Mouse (Mus musculus) MEL (cell line): ENCODE measurements around the gene Cfap54. TPM values are rescaled to one million over a fixed set of nuclear protein-coding genes. Genes with fewer than 3 reads are reported as not detected.

Experiments used
- DNase-seq: peaks from one replicate; pipeline ENCODE4 v3.0.0; 2011; ENCODE audit warnings: low read depth, low spot score
- H3K27ac ChIP-seq: 2 replicates; pipeline ENCODE4 v1.5.1; 2012; ENCODE audit warnings: low read depth, mild to moderate bottlenecking, control low read depth, low read length, moderate library complexity; ENCODE audit not compliant: control insufficient read depth
- H3K27me3 ChIP-seq, 2 experiments: fragments of 150-350 bp in 1 of 2; sonication (generic) in 1 of 2; 2 replicates each; pipeline ENCODE4 v1.6.1; 2012; ENCODE audit warnings: low read length in 2 of 2, mild to moderate bottlenecking in 2 of 2, improper control_type of control experiment in 1 of 2, moderate library complexity in 1 of 2; ENCODE audit not compliant: insufficient read depth in 2 of 2, control insufficient read depth in 1 of 2
- H3K36me3 ChIP-seq, 2 experiments: 2 replicates each; pipeline ENCODE4 v1.6.1; 2012 to 2014; ENCODE audit warnings: low read length in 2 of 2, improper control_type of control experiment in 1 of 2, inconsistent platforms in 1 of 2, mild to moderate bottlenecking in 1 of 2; ENCODE audit not compliant: insufficient read depth in 2 of 2, control insufficient read depth in 1 of 2
- H3K4me1 ChIP-seq, 2 experiments: fragments of 150-350 bp in 1 of 2; sonication (generic) in 1 of 2; 2 replicates each; pipeline ENCODE4 v1.6.1; 2012; ENCODE audit warnings: low read length in 2 of 2, improper control_type of control experiment in 1 of 2, mild to moderate bottlenecking in 1 of 2; ENCODE audit not compliant: insufficient read depth in 2 of 2, control insufficient read depth in 1 of 2
- H3K4me3 ChIP-seq, 2 experiments: fragments of 150-350 bp in 1 of 2; sonication (generic) in 1 of 2; 2 replicates each; pipeline ENCODE4 v1.5.1; 2012; ENCODE audit warnings: low read depth in 2 of 2, low read length in 2 of 2, mild to moderate bottlenecking in 2 of 2, moderate library complexity in 2 of 2, control low read depth in 1 of 2, improper control_type of control experiment in 1 of 2; ENCODE audit not compliant: control insufficient read depth in 1 of 2, insufficient read depth in 1 of 2
- H3K79me2 ChIP-seq: 2 replicates; pipeline ENCODE4 v1.6.1; 2012; ENCODE audit warnings: mild to moderate bottlenecking, low read length, moderate library complexity; ENCODE audit not compliant: control insufficient read depth, poor library complexity, insufficient read depth
- H3K9ac ChIP-seq: 2 replicates; pipeline ENCODE4 v1.6.1; 2012; ENCODE audit warnings: low read depth, mild to moderate bottlenecking, control low read depth, low read length, moderate library complexity; ENCODE audit not compliant: control insufficient read depth, poor library complexity, severe bottlenecking
- H3K9me3 ChIP-seq: fragments of 150-350 bp; sonication (generic); replicated peaks from 2 replicates; pipeline ENCODE4 v1.6.1; 2012; ENCODE audit warnings: mild to moderate bottlenecking, low read length, improper control_type of control experiment, moderate library complexity; ENCODE audit not compliant: insufficient read depth
- CHD1 ChIP-seq: IDR thresholded peaks from 2 replicates; pipeline ENCODE4 v1.6.1; 2012; ENCODE audit warnings: low read depth, mild to moderate bottlenecking, inconsistent platforms, low read length, improper control_type of control experiment
- CHD2 ChIP-seq: IDR thresholded peaks from 2 replicates; pipeline ENCODE4 v1.6.1; 2011; ENCODE audit warnings: low read length, improper control_type of control experiment
- CTCF ChIP-seq, 3 experiments: IDR thresholded peaks in 2 of 3; conservative IDR thresholded peaks in 1 of 3; 2 replicates each; pipeline ENCODE4 v1.5.1; 2011 to 2012; ENCODE audit warnings: low read length in 3 of 3, low read depth in 2 of 3, mild to moderate bottlenecking in 2 of 3, improper control_type of control experiment in 1 of 3, inconsistent platforms in 1 of 3, mixed read lengths in 1 of 3, moderate library complexity in 1 of 3; ENCODE audit not compliant: control insufficient read depth in 1 of 3, insufficient read depth in 1 of 3, poor library complexity in 1 of 3, severe bottlenecking in 1 of 3
- E2F4 ChIP-seq: IDR thresholded peaks from 2 replicates; pipeline ENCODE4 v1.6.1; 2011; ENCODE audit warnings: low read depth, low read length, improper control_type of control experiment, borderline replicate concordance
- EP300 ChIP-seq, 2 experiments: IDR thresholded peaks; 2 replicates each; pipeline ENCODE4 v1.6.1; 2011; ENCODE audit warnings: improper control_type of control experiment in 2 of 2, low read length in 2 of 2, low read depth in 1 of 2, mild to moderate bottlenecking in 1 of 2
- ETS1 ChIP-seq: IDR thresholded peaks from 2 replicates; pipeline ENCODE4 v1.6.1; 2012; ENCODE audit warnings: low read depth, mild to moderate bottlenecking, inconsistent platforms, low read length, improper control_type of control experiment, moderate library complexity
- HCFC1 ChIP-seq: IDR thresholded peaks from 2 replicates; pipeline ENCODE4 v1.6.1; 2012; ENCODE audit warnings: low read depth, mild to moderate bottlenecking, inconsistent platforms, low read length, improper control_type of control experiment, moderate library complexity
- KAT2A ChIP-seq: conservative IDR thresholded peaks from 2 replicates; pipeline ENCODE4 v1.6.1; 2012; ENCODE audit warnings: low read depth, low read length, improper control_type of control experiment, inconsistent platforms
- MAFK ChIP-seq: IDR thresholded peaks from 2 replicates; pipeline ENCODE4 v1.6.1; 2011; ENCODE audit warnings: low read depth, mild to moderate bottlenecking, low read length, improper control_type of control experiment, borderline replicate concordance
- MAX ChIP-seq: IDR thresholded peaks from 2 replicates; pipeline ENCODE4 v1.6.1; 2011; ENCODE audit warnings: low read length, improper control_type of control experiment
- MAZ ChIP-seq: IDR thresholded peaks from 2 replicates; pipeline ENCODE4 v1.6.1; 2012; ENCODE audit warnings: low read depth, mild to moderate bottlenecking, inconsistent platforms, low read length, improper control_type of control experiment
- MEF2A ChIP-seq: IDR thresholded peaks from 2 replicates; pipeline ENCODE4 v1.6.1; 2014; ENCODE audit warnings: low read depth, mild to moderate bottlenecking, inconsistent platforms, low read length, improper control_type of control experiment; ENCODE audit not compliant: poor library complexity, insufficient replicate concordance, severe bottlenecking; ENCODE audit errors: extremely low read depth
- MYB ChIP-seq: IDR thresholded peaks from 2 replicates; pipeline ENCODE4 v1.6.1; 2011; ENCODE audit warnings: mild to moderate bottlenecking, low read depth, low read length, improper control_type of control experiment
- MYC ChIP-seq: IDR thresholded peaks from 2 replicates; pipeline ENCODE4 v1.6.1; 2011; ENCODE audit warnings: low read depth, mild to moderate bottlenecking, low read length, improper control_type of control experiment, moderate library complexity
- POLR2A ChIP-seq, 2 experiments: IDR thresholded peaks; 2 replicates each; pipeline ENCODE4 v1.6.1; 2011 to 2012; ENCODE audit warnings: low read length in 2 of 2, mild to moderate bottlenecking in 2 of 2, control low read depth in 1 of 2, improper control_type of control experiment in 1 of 2, low read depth in 1 of 2, moderate library complexity in 1 of 2; ENCODE audit not compliant: control insufficient read depth in 1 of 2, insufficient read depth in 1 of 2, poor library complexity in 1 of 2
- POLR2AphosphoS5 ChIP-seq: IDR thresholded peaks from 2 replicates; pipeline ENCODE4 v1.6.1; 2012; ENCODE audit warnings: low read depth, borderline replicate concordance, mild to moderate bottlenecking, inconsistent platforms, low read length, moderate library complexity, mixed read lengths
- TCF12 ChIP-seq: IDR thresholded peaks from 2 replicates; pipeline ENCODE4 v1.6.1; 2014; ENCODE audit warnings: low read depth, mild to moderate bottlenecking, inconsistent platforms, low read length, improper control_type of control experiment, moderate library complexity
- USF1 ChIP-seq: IDR thresholded peaks from 2 replicates; pipeline ENCODE4 v1.6.1; 2014; ENCODE audit warnings: low read depth, mild to moderate bottlenecking, inconsistent platforms, low read length, improper control_type of control experiment, moderate library complexity
- USF2 ChIP-seq, 2 experiments: IDR thresholded peaks; 2 replicates each; pipeline ENCODE4 v1.6.1; 2011 to 2012; ENCODE audit warnings: improper control_type of control experiment in 2 of 2, low read length in 2 of 2, borderline replicate concordance in 1 of 2, inconsistent platforms in 1 of 2, low read depth in 1 of 2, mild to moderate bottlenecking in 1 of 2; ENCODE audit not compliant: insufficient read depth in 1 of 2
- ZMIZ1 ChIP-seq: IDR thresholded peaks from 2 replicates; pipeline ENCODE4 v1.6.1; 2012; ENCODE audit warnings: low read depth, mild to moderate bottlenecking, inconsistent platforms, low read length, improper control_type of control experiment, moderate library complexity
- ZNF384 ChIP-seq: IDR thresholded peaks from 2 replicates; pipeline ENCODE4 v1.6.1; 2012; ENCODE audit warnings: low read depth, mild to moderate bottlenecking, inconsistent platforms, low read length, improper control_type of control experiment
- polyA plus RNA-seq, 2 experiments: library from polyadenylated mRNA; stranded (reverse) in 1 of 2; unstranded in 1 of 2; fragments of >175 nt in 1 of 2; fragments of >200 nt in 1 of 2; gene quantifications; 2 replicates each; pipeline versions ENCODE4 v1.2.1 to v1.2.4; 2012; ENCODE audit warnings: low replicate concordance in 2 of 2, low read depth in 1 of 2; ENCODE audit not compliant: insufficient read length in 2 of 2, insufficient read depth in 1 of 2, missing spikeins in 1 of 2
- total RNA-seq: library from RNA; depleted of rRNA; stranded (reverse); fragments of 300-350 nt; gene quantifications from 2 replicates; pipeline ENCODE4 v1.2.3, GENCODE M21; 2012

Gene Cfap54
- total and polyA plus RNA-seq, 3 experiments, result 2.0 to 2.7 TPM; not detected in 1

DNA sequence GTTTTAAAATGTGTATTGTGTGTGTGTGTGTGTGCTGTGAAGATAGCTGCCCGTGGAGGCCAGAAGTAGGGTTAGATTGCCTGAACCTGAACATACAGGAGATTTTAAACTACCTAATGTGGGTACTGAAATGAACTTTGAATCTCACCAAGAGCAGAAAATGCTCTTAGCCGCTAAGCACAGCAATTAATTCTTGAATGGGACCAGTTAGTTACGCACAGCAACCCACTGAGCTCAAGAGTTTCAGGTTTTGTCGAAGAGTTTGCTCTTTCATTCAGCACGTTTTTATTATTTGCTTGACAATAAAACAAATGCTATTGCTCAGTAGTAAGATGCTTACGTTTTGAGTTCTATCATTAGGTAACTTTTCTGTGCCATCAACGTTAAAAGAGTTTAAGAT, 23.9 kb upstream of the Cfap54 start:
- H3K9ac ChIP-seq, result no peak overlapping the region
- H3K4me3 ChIP-seq, result no peak overlapping the region
- H3K36me3 ChIP-seq, result no peaks in the 10 kb centered on the region
- TF ChIP-seq ZNF384 (no peak), CHD2 (no peak), CHD1 (no peak), MYC (no peak), USF1 (no peak), TCF12 (no peak), ETS1 (no peak), MAZ (no peak), MAX (no peak), ZMIZ1 (no peak), POLR2AphosphoS5 (no peak), MAFK (no peak), MYB (no peak)
- no peaks in the 10 kb centered on the region for H3K9me3 ChIP-seq
- no peaks in the 10 kb centered on the region for H3K27me3 ChIP-seq
- no peak for DNase-seq
- no peaks in the 10 kb centered on the region for H3K79me2 ChIP-seq
- H3K4me1 ChIP-seq, result no peaks in the 10 kb centered on the region
- H3K27ac ChIP-seq, result no peak overlapping the region

DNA sequence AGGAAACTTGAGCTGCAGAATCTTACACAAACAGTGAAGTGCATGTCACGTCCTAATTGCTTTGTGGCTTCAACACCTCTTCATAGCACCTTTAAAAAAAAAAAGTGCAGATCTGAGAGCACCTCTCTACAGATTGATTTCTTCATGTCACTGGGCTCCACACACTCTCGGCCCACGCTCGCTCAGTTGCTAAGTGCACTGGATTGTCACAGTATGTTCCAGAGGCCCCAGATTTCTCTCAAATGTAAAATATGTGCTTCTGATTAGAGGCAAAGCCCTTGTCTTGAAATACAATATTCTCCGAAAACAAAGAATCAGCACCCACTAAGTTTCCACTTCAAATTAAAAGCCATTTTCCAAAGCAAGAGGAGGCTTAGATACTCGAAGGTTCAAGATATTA, 22.9 kb upstream of the Cfap54 start:
- no peak for TF ChIP-seq HCFC1
- TF ChIP-seq POLR2A (IDR thresholded peaks at IDR 0.05; ENCODE audit: control insufficient read depth in 1 of 2, insufficient read depth in 1 of 2, low read depth in 1 of 2, low read length in 2 of 2, poor library complexity in 1 of 2), result no peak
- no peak for TF ChIP-seq MYB
- TF ChIP-seq MAX, result no peak
- no peak for TF ChIP-seq E2F4
- no peak for TF ChIP-seq KAT2A
- TF ChIP-seq CTCF (IDR thresholded peaks at IDR 0.05 in 2 of 3, conservative IDR thresholded peaks at IDR 0.05 in 1 of 3; ENCODE audit: control insufficient read depth in 1 of 3, insufficient read depth in 1 of 3, low read depth in 2 of 3, low read length in 3 of 3, poor library complexity in 1 of 3, severe bottlenecking in 1 of 3), result no peak
- no peak for TF ChIP-seq CHD1
- TF ChIP-seq TCF12, result no peak
- no peak for TF ChIP-seq MEF2A
- no peak for TF ChIP-seq EP300 (IDR thresholded peaks at IDR 0.05; ENCODE audit: low read depth in 1 of 2, low read length in 2 of 2)
- TF ChIP-seq USF1, result no peak
- TF ChIP-seq ETS1, result no peak
- TF ChIP-seq USF2 (IDR thresholded peaks at IDR 0.05; ENCODE audit: borderline replicate concordance in 1 of 2, insufficient read depth in 1 of 2, low read depth in 1 of 2, low read length in 2 of 2), result no peak
- no peak for TF ChIP-seq MYC
- Histone ChIP-seq H3K4me3 (no peak overlapping the region), H3K27me3 (no peaks in the 10 kb centered on the region), H3K27ac (no peak overlapping the region), H3K9me3 (no peaks in the 10 kb centered on the region), H3K36me3 (no peaks in the 10 kb centered on the region), H3K4me1 (no peaks in the 10 kb centered on the region), H3K9ac (no peak overlapping the region), H3K79me2 (no peaks in the 10 kb centered on the region)
- DNase-seq, result no peak
